Mouse (Mus musculus) cerebellum, postnatal 10 days (tissue): ENCODE data around the gene Psd4.

ENCODE experiments used
- DNase-seq, 2 experiments: peaks; one replicate each; pipeline ENCODE4 v3.0.0; 2021; ENCODE audit warnings: mixed read lengths in 2 of 2

The Psd4 gene

DNA sequence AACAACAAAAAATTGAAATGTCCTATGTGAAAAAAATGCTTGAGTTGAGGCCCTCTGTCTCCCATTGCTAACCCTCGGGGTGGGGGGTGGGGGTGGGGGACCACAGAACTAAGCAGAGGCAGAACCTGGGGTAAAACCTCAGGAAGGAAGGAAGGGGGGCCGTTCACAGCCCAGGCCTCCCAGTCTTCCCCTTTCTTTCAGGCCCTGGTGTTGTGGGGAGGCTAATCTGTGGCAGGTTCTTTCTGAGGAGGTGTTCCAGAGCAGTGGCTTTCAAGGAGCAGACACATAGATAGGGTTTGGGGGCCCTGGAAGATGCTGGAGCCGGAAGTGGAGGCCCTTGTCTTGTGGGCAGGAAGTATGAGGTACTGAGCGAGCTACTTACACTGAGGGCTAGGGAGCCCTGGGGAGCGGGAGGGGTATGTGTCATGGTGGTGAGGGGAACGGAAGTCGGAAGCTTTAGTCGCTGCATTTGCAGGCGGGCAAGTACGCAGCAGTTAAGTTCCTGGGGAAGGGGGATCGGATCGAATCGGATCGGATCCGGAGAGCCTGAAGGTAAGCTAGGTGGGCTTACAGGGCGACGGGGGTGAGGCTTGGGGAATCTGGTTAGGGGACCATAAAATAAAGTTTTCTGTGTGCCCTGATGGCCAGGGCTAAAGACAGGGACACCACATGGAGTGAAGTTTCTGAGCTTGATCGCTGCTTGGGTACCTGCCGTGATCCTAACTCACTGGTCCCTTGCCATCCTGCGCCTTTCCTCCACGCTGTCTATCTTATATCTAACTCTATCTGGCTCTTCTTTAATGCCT lies 19.0 kb downstream of the Psd4 start:
- DNase-seq: no peak

DNA sequence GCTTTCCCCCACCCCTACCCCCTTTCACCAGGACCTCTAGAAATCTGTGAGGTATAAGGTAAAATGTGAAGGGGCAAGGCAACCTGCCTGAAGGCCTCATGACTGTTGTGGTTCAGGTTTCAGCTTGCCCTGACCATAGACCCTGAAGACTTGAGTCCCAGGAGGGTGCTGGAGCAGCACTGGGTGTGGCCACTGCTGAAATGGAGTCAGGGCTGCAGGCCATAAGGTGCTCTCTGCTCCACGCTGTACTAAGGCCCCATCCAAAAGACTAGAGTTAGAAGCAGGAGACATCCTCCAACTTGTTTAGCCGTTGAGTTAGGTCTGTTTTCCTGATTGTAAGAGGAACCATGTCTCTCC lies 19.6 kb downstream of the Psd4 start:
- no peak for DNase-seq

DNA sequence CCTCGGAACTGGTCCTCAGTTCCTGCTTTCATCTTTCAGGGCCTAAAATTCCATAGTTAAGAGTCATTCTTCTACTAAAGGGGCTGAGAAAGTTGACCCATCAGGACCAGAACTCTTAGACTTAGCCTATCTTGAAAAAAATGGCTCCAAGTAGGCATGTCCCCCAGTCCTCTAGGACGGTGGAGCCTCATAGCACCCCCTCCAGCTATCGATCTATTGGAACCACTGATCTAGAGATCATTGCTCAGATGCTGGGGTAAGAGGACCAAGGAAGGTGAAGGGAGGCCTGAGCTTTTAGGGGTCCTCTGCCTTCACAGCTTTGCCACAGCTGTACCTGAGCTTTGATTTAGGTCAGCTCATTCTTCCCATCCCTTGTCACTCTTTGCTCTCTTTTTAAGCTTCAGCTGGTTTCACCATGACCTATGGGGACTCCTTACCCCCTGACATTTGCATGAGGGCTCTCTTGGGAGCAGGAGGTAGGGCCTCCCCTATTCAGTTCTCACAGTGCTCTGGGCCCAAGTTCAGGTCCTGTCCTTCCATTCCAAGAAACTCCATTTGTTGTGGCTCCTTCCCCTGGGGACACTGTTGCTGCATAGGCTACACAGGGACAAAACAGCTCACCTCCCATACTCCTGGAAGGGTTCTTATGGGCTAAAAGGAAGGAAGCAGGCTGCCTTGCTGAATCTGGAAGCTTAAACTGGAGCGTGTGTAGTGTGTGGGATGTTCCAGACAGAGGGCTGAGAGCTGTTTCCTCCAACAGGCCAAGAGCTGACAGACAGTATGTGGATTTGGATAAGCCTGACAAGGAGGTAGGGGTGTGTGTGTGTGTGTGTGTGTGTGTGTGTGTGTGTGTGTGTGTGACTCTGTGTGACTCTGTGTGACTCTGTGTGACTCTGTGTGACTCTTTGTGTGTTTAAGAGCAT lies 20.2 kb downstream of the Psd4 start:
- no peak for DNase-seq

DNA sequence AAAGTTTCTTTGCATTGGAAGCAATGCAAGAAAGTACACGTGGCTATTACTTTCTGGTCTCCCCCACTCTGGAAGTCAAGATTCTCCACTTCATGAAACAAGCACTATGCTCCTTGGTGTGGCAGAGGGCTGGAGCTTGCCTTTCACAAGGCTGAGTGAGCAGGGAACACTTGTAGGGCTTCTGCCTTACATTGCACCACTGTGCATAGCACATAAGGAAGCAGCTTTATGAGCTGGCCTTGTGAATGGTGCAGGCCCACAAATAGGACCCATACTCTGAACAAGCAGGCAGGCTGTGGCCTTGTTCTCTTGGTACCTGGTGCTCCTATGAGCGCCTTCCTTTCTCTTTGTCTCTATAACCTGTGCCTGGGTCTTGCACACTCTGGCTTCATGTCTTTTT lies 25.9 kb downstream of the Psd4 start:
- DNase-seq: no peak

GRCm38 (mm10) chr2:24397115-24397514 lies 29.7 kb downstream of the Psd4 start:
- peak in 1 of 2 experiments; percentile 24 for DNase-seq

DNA sequence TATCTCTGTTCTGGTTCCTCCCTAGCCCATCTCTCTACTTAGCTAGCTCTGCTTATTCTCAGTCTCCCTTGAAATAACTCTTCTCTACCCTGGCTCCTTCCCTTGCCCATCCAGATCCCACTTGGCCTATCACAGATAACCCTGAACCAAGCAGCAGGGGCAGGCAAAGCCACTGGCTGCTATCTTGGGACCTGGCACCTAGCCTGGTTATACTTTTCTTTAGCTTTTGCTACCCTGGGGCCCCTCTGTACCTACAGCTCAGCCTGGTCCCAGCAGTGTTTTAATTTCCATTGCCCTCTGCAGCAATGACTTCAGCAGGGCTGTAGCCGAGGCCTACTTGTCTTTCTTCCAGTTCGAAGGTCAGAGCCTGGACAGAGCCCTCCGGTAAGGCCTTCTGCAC lies 33.3 kb downstream of the Psd4 start:
- no peak for DNase-seq

GRCm38 (mm10) chr2:24405345-24406012 lies 38.1 kb downstream of the Psd4 start:
- peak; percentile 91 for DNase-seq

DNA sequence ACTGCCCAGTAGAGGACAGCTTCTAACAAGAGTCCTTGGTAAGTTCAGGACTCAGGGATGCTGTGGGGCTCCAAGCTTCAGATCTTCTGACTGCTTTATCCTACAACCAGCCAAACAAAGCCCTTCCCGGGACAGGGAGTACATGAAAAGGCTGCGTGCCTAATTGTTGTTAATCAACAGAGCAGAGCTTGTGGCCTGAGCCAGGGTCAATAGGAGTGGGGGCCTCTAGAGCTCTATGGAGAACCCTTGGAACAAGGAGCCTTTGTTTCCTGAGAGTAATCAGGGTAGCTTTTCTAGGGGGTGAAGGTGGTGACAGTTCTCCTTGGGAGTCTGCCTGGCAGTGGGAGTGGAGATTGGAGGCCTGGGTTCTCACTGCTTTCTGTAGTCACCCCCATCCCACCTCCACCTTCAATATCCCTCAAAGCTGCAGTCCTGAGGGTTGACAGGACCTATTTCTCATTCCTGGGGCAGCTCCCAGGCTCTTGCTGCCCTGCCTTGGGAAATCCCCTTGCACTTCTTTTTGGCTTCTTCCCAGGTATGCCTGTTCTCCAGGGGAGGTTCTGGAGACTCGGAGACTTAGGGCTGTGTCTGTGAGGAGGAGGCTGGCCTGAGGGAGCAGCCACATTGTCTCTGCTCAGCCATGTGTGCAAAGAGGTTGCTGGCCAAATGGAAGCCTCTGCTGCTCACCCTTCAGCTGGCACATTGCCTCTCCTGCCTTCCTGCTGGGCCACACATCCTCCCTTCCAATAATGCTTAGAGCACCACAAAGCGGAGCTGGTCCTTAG lies 40.5 kb downstream of the Psd4 start:
- DNase-seq: peak; percentile 87 to 93

DNA sequence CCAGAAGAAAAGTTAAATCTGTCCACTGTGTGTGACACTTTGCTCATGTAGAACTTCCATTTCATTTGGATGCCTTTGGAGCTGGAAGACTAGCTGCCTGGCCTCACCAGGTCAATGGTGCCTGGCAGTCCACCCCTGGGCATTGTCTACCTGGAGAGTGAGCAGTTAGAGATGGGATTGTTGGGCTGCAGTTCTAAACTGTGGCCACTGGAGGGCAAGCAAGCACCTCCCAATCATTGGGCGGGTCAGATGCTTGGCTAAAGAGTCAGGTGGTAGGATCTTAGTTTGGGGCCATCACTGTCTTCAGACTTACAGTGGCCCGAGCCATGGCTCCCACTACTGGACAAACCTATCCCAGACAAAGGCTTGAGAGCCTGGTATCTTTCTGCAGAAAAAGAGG lies 41.8 kb downstream of the Psd4 start:
- DNase-seq: peak; percentile 89 to 90

- no peak for DNase-seq
Measured at GRCm38 (mm10) chr2:24413172-24413571, 45.8 kb downstream of the Psd4 start.

GRCm38 (mm10) chr2:24413677-24414076 lies 46.3 kb downstream of the Psd4 start:
- DNase-seq: peak in 1 of 2 experiments; percentile 33

DNA sequence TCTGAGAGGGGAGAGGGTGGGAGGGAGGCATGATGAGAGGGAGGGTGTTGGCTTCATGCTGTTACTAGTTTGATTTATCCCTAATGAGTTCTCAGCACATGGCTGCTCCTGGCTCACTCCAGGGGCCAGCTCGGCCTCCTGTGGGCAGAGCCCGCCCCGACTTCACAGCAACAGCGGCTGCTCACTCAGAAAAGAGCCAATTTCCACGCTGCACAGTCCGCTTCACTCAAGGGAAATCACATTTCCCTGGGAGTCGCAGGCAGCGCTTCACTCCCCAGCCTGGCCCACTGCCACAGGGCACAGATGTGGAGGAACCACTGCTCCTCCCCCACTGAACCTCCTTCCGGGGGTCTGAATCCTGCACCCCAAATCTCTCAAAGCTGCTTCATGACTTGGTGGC lies 49.3 kb downstream of the Psd4 start:
- peak; percentile 33 to 51 for DNase-seq

DNA sequence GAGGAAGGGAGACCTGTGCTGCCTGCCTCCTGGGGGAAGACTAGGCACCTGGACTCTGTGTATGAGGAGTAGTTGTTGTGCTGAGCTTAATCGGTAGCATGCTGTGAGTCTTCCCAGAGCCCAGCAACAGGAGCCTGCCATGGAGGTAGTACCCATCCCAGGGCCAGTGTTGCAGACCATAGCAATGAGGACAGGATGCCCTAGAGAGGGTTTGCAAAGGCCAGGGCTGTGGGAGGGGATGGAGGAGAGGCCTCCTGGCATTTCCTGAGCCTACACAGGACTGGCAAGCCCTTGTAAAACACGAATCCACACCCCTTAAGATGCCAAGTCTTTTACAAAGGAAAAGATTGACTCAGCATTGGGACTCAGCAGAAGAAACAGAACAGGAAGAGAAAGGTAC lies 49.7 kb downstream of the Psd4 start:
- DNase-seq: no peak

DNA sequence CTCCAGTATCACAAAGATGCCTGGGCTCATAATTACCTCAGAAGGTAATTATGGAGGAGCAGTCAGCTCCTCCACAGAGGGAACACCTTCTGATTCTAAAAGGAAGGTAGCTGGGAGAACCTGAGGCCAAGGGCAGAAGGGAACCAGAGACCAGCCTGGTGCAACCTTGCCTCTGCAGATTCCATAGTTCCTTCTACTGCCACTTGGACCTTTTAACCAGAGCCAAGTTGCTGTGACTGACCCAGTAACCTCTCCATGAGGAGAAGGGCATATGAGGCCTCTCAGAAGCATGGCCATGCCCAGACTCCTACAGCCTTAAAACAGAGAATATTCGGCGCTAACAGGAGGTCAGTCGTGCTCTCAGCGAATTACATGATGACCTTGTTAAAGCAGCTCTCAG lies 50.2 kb downstream of the Psd4 start:
- DNase-seq: no peak

DNA sequence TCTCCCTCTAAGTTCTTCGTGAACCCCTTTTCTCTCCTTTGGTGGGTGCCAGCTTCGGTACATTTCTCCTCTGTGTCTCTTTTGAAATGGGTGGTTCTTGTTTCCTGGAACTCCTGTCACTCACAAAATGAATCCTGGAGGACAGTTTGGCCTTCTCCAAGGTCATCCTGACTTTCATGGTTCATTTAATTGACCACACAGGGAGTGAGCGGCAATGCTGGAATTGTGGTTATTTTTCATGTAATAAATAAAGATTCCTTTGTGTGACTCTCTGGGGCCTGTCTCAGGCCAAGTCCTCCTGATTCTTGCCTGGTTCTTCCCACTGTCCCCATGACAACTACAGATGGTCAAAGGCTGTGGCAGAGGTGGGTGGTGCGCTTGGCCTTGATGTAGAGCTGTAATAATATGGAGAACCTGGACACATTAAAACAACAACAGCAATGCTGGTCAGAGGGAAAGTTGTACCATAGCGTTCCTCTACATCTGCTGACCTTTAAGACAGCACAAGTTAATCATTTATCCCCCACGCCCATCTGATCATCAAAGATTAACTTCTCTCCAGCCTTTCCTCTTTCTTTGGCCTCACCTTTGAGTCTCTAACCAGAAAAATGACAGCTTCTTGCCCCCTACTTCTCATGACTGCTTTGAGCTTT lies 54.0 kb downstream of the Psd4 start:
- no peak for DNase-seq

GRCm38 (mm10) chr2:24422815-24423214 lies 55.4 kb downstream of the Psd4 start:
- DNase-seq: no peak

GRCm38 (mm10) chr2:24425630-24426029 lies 58.2 kb downstream of the Psd4 start:
- no peak for DNase-seq

- peak; percentile 80 to 88 for DNase-seq
Measured at GRCm38 (mm10) chr2:24427866-24428675, 60.7 kb downstream of the Psd4 start.

GRCm38 (mm10) chr2:24429806-24430205 lies 62.4 kb downstream of the Psd4 start:
- no peak for DNase-seq

- DNase-seq: no peak
Measured at GRCm38 (mm10) chr2:24434670-24435069, 67.3 kb downstream of the Psd4 start.

GRCm38 (mm10) chr2:24435699-24436098 lies 68.3 kb downstream of the Psd4 start:
- no peak for DNase-seq
